Mouse (Mus musculus): Measurements from ENCODE around the gene Fkbp5. TPM values are rescaled to one million over a fixed set of nuclear protein-coding genes. Genes with fewer than 3 reads are reported as not detected.

Gene Fkbp5
- polyA plus RNA-seq, 1 experiment: 10.6 TPM

DNA sequence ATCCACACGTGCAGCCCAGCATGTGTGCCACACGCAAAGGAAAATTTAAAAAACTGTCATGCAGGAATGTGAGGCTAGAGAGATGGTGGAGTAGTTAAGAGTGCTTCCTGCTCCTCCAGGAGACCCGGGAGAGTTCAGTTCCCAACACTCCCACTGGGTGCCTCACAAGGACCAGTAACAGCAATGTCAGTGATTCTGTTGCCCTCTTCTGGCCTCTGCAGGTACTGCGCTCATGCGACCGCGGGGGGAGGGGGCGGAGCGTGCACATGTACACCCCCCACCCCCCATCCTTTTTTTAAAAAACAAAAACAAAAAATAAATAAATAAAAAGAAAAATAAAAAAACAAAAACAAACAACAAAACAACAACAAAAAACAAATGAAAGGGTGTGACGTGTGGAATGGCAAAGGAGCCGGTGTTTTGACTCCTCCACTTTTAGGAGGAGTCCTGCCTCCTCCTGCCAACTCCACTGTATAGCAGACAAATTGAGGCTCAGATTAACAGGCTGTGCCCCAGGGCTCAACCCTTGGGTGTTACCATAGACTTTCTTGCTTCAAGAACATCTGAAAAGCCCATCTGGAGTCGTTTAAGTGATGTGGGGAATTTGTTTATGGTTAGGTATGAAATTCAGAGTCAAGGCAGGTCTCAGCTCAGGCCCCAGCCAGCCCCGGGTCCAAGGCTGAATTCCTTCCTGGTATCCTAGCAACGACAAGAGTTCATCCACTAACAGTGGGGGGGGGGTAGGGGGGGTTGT, 35.9 kb upstream of the Fkbp5 start:
- Histone ChIP-seq H3K4me3 (ENCODE audit: low read depth, low read length) (no peak overlapping the region), H3K4me1 (ENCODE audit: control insufficient read depth, insufficient read depth, insufficient read length, low read length) (no peaks in the 10 kb centered on the region), H3K36me3 (ENCODE audit: control insufficient read depth, insufficient read depth, low read length) (no peaks in the 10 kb centered on the region), H3K27ac (ENCODE audit: insufficient read depth, low read depth, low read length) (no peak overlapping the region), H3K27me3 (ENCODE audit: control insufficient read depth, insufficient read depth, low read length) (no peaks in the 10 kb centered on the region)
- 13% methylated on average over 14 of the region's 14 CpGs for WGBS
- TF ChIP-seq CTCF (IDR thresholded peaks at IDR 0.05; ENCODE audit: extremely low read depth, insufficient read length, insufficient replicate concordance, low read depth, low read length) (peak; percentile 78; the same call in 1 of the 2 replicates), POLR2A (IDR thresholded peaks at IDR 0.05; ENCODE audit: low read depth, low read length) (no peak)

DNA sequence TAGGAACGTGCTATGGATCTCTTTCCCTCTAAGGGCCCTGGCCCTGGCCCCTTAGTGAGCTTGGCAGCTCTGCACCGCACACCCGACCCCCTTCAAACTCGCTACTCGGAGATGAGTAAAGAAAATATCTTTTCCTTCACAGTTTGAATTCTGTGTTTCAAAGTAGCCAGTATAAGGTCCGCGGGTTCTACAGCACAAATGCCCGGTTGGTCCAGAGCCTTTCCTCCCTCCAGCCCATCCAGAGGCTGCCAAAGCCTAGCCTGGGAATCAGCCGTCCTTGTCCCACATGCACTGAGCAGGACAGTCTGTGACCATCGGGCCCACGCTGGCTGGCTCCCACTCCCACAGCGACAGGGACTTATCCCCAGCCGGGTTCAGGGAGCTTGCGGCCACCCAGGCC, 31.8 kb upstream of the Fkbp5 start, which contains the start of gene Clpsl2:
Clpsl2 (plus strand) TSS at position 301 of the 400 bp plus-strand sequence.
- Histone ChIP-seq H3K36me3 (ENCODE audit: control insufficient read depth, insufficient read depth, low read length) (no peaks in the 10 kb centered on the region), H3K4me3 (ENCODE audit: low read depth, low read length) (no peak within 1 kb of the TSS), H3K27me3 (ENCODE audit: control insufficient read depth, insufficient read depth, low read length) (no peaks in the 10 kb centered on the region), H3K27ac (ENCODE audit: insufficient read depth, low read depth, low read length) (no peak within 1 kb of the TSS), H3K4me1 (ENCODE audit: control insufficient read depth, insufficient read depth, insufficient read length, low read length) (no peaks in the 10 kb centered on the region)
- 83% methylated on average over 14 of the region's 14 CpGs for WGBS
- no peak for TF ChIP-seq POLR2A (IDR thresholded peaks at IDR 0.05; ENCODE audit: low read depth, low read length)
- TF ChIP-seq CTCF (IDR thresholded peaks at IDR 0.05; ENCODE audit: extremely low read depth, insufficient read length, insufficient replicate concordance, low read depth, low read length): no peak

DNA sequence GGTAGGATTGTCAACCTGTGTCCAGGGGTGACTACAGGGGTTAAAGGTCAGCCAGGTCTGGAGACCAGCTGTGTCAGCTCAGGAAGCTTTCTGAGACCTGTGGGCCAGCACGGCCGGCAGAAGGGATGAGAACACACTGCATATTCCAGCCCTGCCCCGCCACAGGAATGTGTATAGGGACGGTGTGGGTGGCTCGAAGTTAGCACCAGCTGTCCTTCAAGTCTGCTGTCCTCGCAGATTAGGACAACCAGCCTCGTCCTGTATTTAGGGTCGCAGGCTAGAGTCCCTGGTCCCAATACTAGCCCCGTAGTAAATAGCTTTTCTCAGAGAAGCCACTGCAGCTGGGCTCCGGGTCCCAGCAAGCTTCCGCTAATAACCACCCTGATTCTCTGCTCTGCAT, 31.2 kb upstream of the Fkbp5 start:
- H3K4me1 ChIP-seq (ENCODE audit: control insufficient read depth, insufficient read depth, insufficient read length, low read length): no peaks in the 10 kb centered on the region
- H3K36me3 ChIP-seq (ENCODE audit: control insufficient read depth, insufficient read depth, low read length): no peaks in the 10 kb centered on the region
- no peak overlapping the region for H3K27ac ChIP-seq (ENCODE audit: insufficient read depth, low read depth, low read length)
- no peaks in the 10 kb centered on the region for H3K27me3 ChIP-seq (ENCODE audit: control insufficient read depth, insufficient read depth, low read length)
- WGBS: 66% methylated on average over 11 of the region's 11 CpGs
- no peak for TF ChIP-seq POLR2A (IDR thresholded peaks at IDR 0.05; ENCODE audit: low read depth, low read length)
- TF ChIP-seq CTCF (IDR thresholded peaks at IDR 0.05; ENCODE audit: extremely low read depth, insufficient read length, insufficient replicate concordance, low read depth, low read length): no peak
- no peak overlapping the region for H3K4me3 ChIP-seq (ENCODE audit: low read depth, low read length)

DNA sequence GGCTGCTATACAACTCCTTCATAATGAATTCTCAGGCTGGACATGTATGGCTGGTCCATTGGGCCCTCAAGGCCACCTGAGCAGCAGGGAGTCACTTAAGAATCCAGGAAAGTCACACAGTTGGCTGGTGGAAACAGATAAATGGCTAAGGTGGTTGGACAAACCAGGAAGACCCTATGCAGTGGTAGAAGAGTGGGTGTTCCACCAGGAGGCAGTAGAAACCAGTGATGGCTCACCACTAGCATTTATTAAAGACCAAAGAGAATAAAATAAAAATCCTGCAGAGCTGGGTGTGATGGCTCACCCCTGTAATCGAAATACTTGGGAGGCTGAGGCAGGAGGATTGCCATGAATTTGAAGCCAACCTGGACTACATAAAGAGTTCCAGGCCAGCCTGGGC, 29.6 kb upstream of the Fkbp5 start:
- no peak overlapping the region for H3K27ac ChIP-seq (ENCODE audit: insufficient read depth, low read depth, low read length)
- H3K27me3 ChIP-seq (ENCODE audit: control insufficient read depth, insufficient read depth, low read length): no peaks in the 10 kb centered on the region
- WGBS: 85% methylated on average over 1 of the region's 1 CpGs
- no peaks in the 10 kb centered on the region for H3K36me3 ChIP-seq (ENCODE audit: control insufficient read depth, insufficient read depth, low read length)
- H3K4me1 ChIP-seq (ENCODE audit: control insufficient read depth, insufficient read depth, insufficient read length, low read length): no peaks in the 10 kb centered on the region
- no peak overlapping the region for H3K4me3 ChIP-seq (ENCODE audit: low read depth, low read length)
- TF ChIP-seq POLR2A (IDR thresholded peaks at IDR 0.05; ENCODE audit: low read depth, low read length): no peak
- TF ChIP-seq CTCF (IDR thresholded peaks at IDR 0.05; ENCODE audit: extremely low read depth, insufficient read length, insufficient replicate concordance, low read depth, low read length): no peak

DNA sequence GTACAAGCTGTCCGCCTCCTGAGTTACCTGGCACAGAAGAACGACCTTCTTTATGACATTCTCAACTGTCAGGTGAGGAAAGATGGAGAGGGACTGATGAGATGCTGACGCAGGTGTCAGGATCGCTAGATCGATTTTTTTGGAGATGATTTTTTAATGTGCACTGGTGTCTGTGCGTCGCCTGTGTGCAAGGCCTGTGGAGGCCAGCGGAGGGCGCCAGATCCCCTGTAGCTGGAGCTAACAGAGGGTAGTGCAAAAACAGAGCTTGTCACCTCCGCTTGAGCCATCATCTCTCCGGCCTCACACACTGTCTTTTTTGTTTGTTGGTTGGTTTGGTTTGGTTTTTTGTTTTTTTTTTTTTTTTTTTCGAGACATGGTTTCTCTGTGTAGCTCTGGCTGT, 20.6 kb upstream of the Fkbp5 start:
- 59% methylated on average over 12 of the region's 12 CpGs for WGBS
- Histone ChIP-seq H3K27me3 (ENCODE audit: control insufficient read depth, insufficient read depth, low read length) (no peaks in the 10 kb centered on the region), H3K4me1 (ENCODE audit: control insufficient read depth, insufficient read depth, insufficient read length, low read length) (no peaks in the 10 kb centered on the region), H3K36me3 (ENCODE audit: control insufficient read depth, insufficient read depth, low read length) (no peaks in the 10 kb centered on the region), H3K4me3 (ENCODE audit: low read depth, low read length) (no peak overlapping the region), H3K27ac (ENCODE audit: insufficient read depth, low read depth, low read length) (no peak overlapping the region)
- no peak for TF ChIP-seq CTCF (IDR thresholded peaks at IDR 0.05; ENCODE audit: extremely low read depth, insufficient read length, insufficient replicate concordance, low read depth, low read length)
- TF ChIP-seq POLR2A (IDR thresholded peaks at IDR 0.05; ENCODE audit: low read depth, low read length): no peak

DNA sequence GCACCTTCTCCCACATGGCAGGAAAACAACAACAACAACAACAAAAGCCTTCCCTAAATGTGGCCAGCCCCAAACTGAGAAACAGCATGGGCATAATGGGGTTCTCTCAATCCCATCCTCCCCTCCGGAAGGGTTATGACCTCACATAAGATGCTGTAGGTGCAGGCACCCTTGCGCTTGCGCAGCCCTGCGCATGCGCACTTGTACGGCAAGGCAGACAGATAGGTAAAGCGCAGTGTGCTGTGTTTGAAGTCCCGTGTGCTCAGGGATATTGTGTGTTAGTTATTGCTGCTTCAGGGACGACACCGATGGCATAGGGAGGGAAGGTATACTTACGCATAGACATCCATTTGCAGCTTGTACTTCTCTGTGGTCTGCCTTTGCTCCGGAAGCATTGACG, 16.0 kb upstream of the Fkbp5 start:
- 87% methylated on average over 13 of the region's 13 CpGs for WGBS
- Histone ChIP-seq H3K4me3 (ENCODE audit: low read depth, low read length) (no peak overlapping the region), H3K27ac (ENCODE audit: insufficient read depth, low read depth, low read length) (no peak overlapping the region), H3K36me3 (ENCODE audit: control insufficient read depth, insufficient read depth, low read length) (no peaks in the 10 kb centered on the region), H3K27me3 (ENCODE audit: control insufficient read depth, insufficient read depth, low read length) (no peaks in the 10 kb centered on the region), H3K4me1 (ENCODE audit: control insufficient read depth, insufficient read depth, insufficient read length, low read length) (no peaks in the 10 kb centered on the region)
- TF ChIP-seq CTCF (IDR thresholded peaks at IDR 0.05; ENCODE audit: extremely low read depth, insufficient read length, insufficient replicate concordance, low read depth, low read length) (no peak), POLR2A (IDR thresholded peaks at IDR 0.05; ENCODE audit: low read depth, low read length) (no peak)

DNA sequence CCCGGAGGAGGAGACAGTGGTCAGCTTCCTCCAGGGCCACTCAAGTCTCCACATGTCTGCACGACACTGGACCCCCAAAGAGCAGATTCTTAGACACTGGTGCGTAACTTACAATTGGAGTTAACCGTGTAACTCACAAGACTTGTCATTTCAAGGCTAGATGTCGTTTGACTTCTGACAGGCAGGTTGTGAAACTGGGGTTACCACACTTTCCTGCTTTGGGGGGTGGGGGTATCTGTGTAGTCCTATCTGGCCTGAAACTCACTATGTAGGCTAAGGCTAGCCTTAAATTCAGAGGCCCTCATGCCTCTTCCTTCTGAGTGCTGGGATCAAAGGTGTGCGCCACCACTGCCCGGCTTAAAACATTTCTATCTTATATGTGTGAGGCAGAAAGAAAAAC, 15.2 kb upstream of the Fkbp5 start:
- no peak for TF ChIP-seq CTCF (IDR thresholded peaks at IDR 0.05; ENCODE audit: extremely low read depth, insufficient read length, insufficient replicate concordance, low read depth, low read length)
- Histone ChIP-seq H3K4me3 (ENCODE audit: low read depth, low read length) (no peak overlapping the region), H3K27me3 (ENCODE audit: control insufficient read depth, insufficient read depth, low read length) (no peaks in the 10 kb centered on the region), H3K36me3 (ENCODE audit: control insufficient read depth, insufficient read depth, low read length) (no peaks in the 10 kb centered on the region), H3K27ac (ENCODE audit: insufficient read depth, low read depth, low read length) (no peak overlapping the region), H3K4me1 (ENCODE audit: control insufficient read depth, insufficient read depth, insufficient read length, low read length) (peaks cover 3% of the 10 kb centered on the region; the same call in 1 of the 2 replicates)
- 86% methylated on average over 7 of the region's 7 CpGs for WGBS

All from small intestine, adult 2 months (tissue).